Comparison of ENCODE assay signal across 22 mouse cellular contexts in the genomic region with DNA sequence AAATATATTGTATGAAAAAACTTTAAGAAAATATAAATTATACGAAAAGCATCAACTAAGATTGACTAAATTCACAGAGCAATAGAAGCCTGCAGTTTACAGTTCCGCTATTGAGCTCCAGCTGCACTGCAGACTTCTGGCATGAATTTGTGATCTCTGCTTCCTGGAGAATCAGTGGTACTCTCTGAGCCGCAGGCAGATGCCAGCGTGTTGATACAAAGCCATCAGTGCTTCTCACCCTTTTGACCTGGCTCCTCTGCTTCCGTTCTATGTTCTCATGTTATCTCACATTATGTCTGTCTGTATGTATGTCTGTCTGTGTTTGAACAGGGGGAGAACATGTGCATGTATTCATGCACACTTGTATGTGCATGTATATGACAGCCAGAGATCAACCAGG. TPM values are rescaled to one million over a fixed set of nuclear protein-coding genes. Genes with fewer than 3 reads are reported as not detected.
DNase-seq lines count a peak whose midpoint lies in the region; ATAC-seq lines count a peak whose summit lies in the region.
"Had no signal": no experiment of that assay in that cellular context is flagged by ENCODE, and none has a peak within 500 bp of the region (broad histone marks: within the 10 kb centered on the region; RNA-seq: fewer than 3 reads in every experiment).

No protein-coding gene starts in this region.

- peak; percentile 27 to 34 for DNase-seq in B cell, adult 2 months
- peak; percentile 33 to 40 for DNase-seq in CD8-positive naive resting alpha-beta T cell, adult 2 months (ENCODE audit: low read depth in 2 of 2, low spot score in 2 of 2)
- DNase-seq in thymus, postnatal 10 days (ENCODE audit: low spot score in 2 of 2): peak; percentile 17 to 32
- no peak for DNase-seq in embryo, embryonic 10 days (ENCODE audit: low spot score)
- DNase-seq in kidney, postnatal 36 days: no peak
- DNase-seq in cerebellum, adult 11 months: no peak
- DNase-seq in cerebellum, postnatal 25 days: no peak
- DNase-seq: adrenal gland, postnatal 25 days; cerebellum, adult 18-20 months; gastrocnemius, postnatal 10 days; heart, postnatal 4 days; kidney, adult 11 months; kidney, postnatal 14 days; layer of hippocampus, postnatal 36 days; left cerebral cortex, postnatal 4 days; liver, postnatal 0 days; lung, postnatal 4 days; right cerebral cortex, adult 18-20 months; spleen, adult 18-20 months had no signal

- 0 out of 2 replicates have a peak, but pooled peaks have one; percentile 17 for ATAC-seq in megakaryocyte progenitor cell, adult 5-6 weeks (replicated peaks; ENCODE audit: poor library complexity)
- ATAC-seq: liver, embryonic 12.5 days; liver, postnatal 0 days; midbrain, embryonic 13.5 days had no signal

RNA-seq across cellular contexts. Expression of gene Itga4, which starts 6.9 kb away (rescaled TPM):
- 111 and 140 TPM in 2 replicates for total RNA-seq in megakaryocyte progenitor cell, adult 5-6 weeks (2015)
- 80.4 and 107 TPM in 2 replicates for total RNA-seq in megakaryocyte progenitor cell, adult 5-6 weeks (2017)

Comparison
In these comparisons a context has a peak if more than half of its experiments do, and no peak if none do; other contexts are left out.
1. DNase-seq: peak in B cell, adult 2 months (2 of 2), CD8-positive naive resting alpha-beta T cell, adult 2 months (2 of 2) and thymus, postnatal 10 days (2 of 2); none in embryo, embryonic 10 days (single experiment), kidney, postnatal 36 days (0 of 2), cerebellum, adult 11 months (single experiment) and cerebellum, postnatal 25 days (0 of 2).